Mouse (Mus musculus): ENCODE data around the gene Tspan33. TPM values are rescaled to one million over a fixed set of nuclear protein-coding genes. Genes with fewer than 3 reads are reported as not detected.
A peak's percentile ranks its signal among the peaks of the same experiment; 100 is the strongest.
"Not testable (repeated sequence)": the region's sequence is repeated elsewhere in the genome, so short reads cannot be mapped to it uniquely, and the experiment has no call there.

Tspan33 gene
- polyA plus RNA-seq, 1 experiment, result 7.1 TPM

DNA sequence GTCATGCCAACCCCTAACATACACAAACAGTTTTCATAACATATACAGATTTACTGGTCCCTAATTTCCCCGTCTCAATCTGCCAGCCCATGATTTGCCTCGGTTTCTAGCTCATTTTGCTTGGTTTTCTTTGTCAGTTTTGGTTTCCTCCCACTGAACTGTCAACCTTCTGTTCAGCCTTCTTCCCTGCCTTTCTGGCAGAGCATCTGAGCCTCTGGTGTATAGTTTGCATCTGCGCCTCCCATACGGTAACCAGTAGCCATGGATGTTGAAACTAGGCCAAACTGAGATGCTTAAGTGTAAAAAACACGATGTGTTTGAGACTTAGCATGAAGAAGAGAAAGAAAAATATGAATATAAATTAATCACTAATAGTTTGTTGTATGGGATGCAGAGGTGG, 62.0 kb downstream of the Tspan33 start:
- Histone ChIP-seq H3K36me3 (ENCODE audit: control insufficient read depth, insufficient read depth, low read length, poor library complexity, severe bottlenecking) (no peaks in the 10 kb centered on the region), H3K4me3 (ENCODE audit: low read depth, low read length) (no peak overlapping the region), H3K27ac (ENCODE audit: insufficient read depth, low read length) (no peak overlapping the region), H3K4me1 (ENCODE audit: control insufficient read depth, insufficient read depth, low read length) (no peaks in the 10 kb centered on the region), H3K9ac (ENCODE audit: low read depth, poor library complexity, severe bottlenecking) (no peak overlapping the region), H3K27me3 (ENCODE audit: control insufficient read depth, insufficient read depth, low read length, poor library complexity, severe bottlenecking) (no peaks in the 10 kb centered on the region), H3K9me3 (replicated peaks; ENCODE audit: control insufficient read depth, insufficient read depth, low read length, poor library complexity, severe bottlenecking) (no peaks in the 10 kb centered on the region)
- TF ChIP-seq POLR2A (IDR thresholded peaks at IDR 0.05; ENCODE audit: insufficient read depth, low read length) (no peak), CTCF (IDR thresholded peaks at IDR 0.05; ENCODE audit: low read depth, low read length) (no peak), EP300 (IDR thresholded peaks at IDR 0.05; ENCODE audit: insufficient read depth, low read depth, low read length) (no peak)

GRCm38 (mm10) chr6:29756476-29756875, 62.5 kb downstream of the Tspan33 start:
- TF ChIP-seq CTCF (IDR thresholded peaks at IDR 0.05; ENCODE audit: low read depth, low read length) (no peak), POLR2A (IDR thresholded peaks at IDR 0.05; ENCODE audit: insufficient read depth, low read length) (no peak), EP300 (IDR thresholded peaks at IDR 0.05; ENCODE audit: insufficient read depth, low read depth, low read length) (no peak)
- H3K27me3 ChIP-seq (ENCODE audit: control insufficient read depth, insufficient read depth, low read length, poor library complexity, severe bottlenecking), result no peaks in the 10 kb centered on the region
- no peaks in the 10 kb centered on the region for H3K36me3 ChIP-seq (ENCODE audit: control insufficient read depth, insufficient read depth, low read length, poor library complexity, severe bottlenecking)

GRCm38 (mm10) chr6:29758417-29758816, 64.4 kb downstream of the Tspan33 start:
- TF ChIP-seq CTCF (IDR thresholded peaks at IDR 0.05; ENCODE audit: low read depth, low read length), result peak; percentile 93
- TF ChIP-seq POLR2A (IDR thresholded peaks at IDR 0.05; ENCODE audit: insufficient read depth, low read length), result no peak
- no peak for TF ChIP-seq EP300 (IDR thresholded peaks at IDR 0.05; ENCODE audit: insufficient read depth, low read depth, low read length)
- H3K9me3 ChIP-seq (replicated peaks; ENCODE audit: control insufficient read depth, insufficient read depth, low read length, poor library complexity, severe bottlenecking), result no peaks in the 10 kb centered on the region
- no peak overlapping the region for H3K27ac ChIP-seq (ENCODE audit: insufficient read depth, low read length)
- no peaks in the 10 kb centered on the region for H3K36me3 ChIP-seq (ENCODE audit: control insufficient read depth, insufficient read depth, low read length, poor library complexity, severe bottlenecking)
- H3K4me3 ChIP-seq (ENCODE audit: low read depth, low read length), result no peak overlapping the region
- H3K9ac ChIP-seq (ENCODE audit: low read depth, poor library complexity, severe bottlenecking), result no peak overlapping the region
- no peaks in the 10 kb centered on the region for H3K4me1 ChIP-seq (ENCODE audit: control insufficient read depth, insufficient read depth, low read length)
- H3K27me3 ChIP-seq (ENCODE audit: control insufficient read depth, insufficient read depth, low read length, poor library complexity, severe bottlenecking), result no peaks in the 10 kb centered on the region

More at GRCm38 (mm10) chr6:29756476-29756875, 62.5 kb downstream of the Tspan33 start:
- Histone ChIP-seq H3K4me1 (ENCODE audit: control insufficient read depth, insufficient read depth, low read length) (no peaks in the 10 kb centered on the region), H3K9ac (ENCODE audit: low read depth, poor library complexity, severe bottlenecking) (no peak overlapping the region), H3K9me3 (replicated peaks; ENCODE audit: control insufficient read depth, insufficient read depth, low read length, poor library complexity, severe bottlenecking) (no peaks in the 10 kb centered on the region), H3K27ac (ENCODE audit: insufficient read depth, low read length) (no peak overlapping the region), H3K4me3 (ENCODE audit: low read depth, low read length) (no peak overlapping the region)

- no peaks in the 10 kb centered on the region for H3K9me3 ChIP-seq (replicated peaks; ENCODE audit: control insufficient read depth, insufficient read depth, low read length, poor library complexity, severe bottlenecking)
- H3K9ac ChIP-seq (ENCODE audit: low read depth, poor library complexity, severe bottlenecking), result no peak overlapping the region
- TF ChIP-seq CTCF (IDR thresholded peaks at IDR 0.05; ENCODE audit: low read depth, low read length) (no peak), POLR2A (IDR thresholded peaks at IDR 0.05; ENCODE audit: insufficient read depth, low read length) (no peak)
- H3K27ac ChIP-seq (ENCODE audit: insufficient read depth, low read length), result no peak overlapping the region
- H3K4me1 ChIP-seq (ENCODE audit: control insufficient read depth, insufficient read depth, low read length), result no peaks in the 10 kb centered on the region
- H3K36me3 ChIP-seq (ENCODE audit: control insufficient read depth, insufficient read depth, low read length, poor library complexity, severe bottlenecking), result no peaks in the 10 kb centered on the region
- no peak overlapping the region for H3K4me3 ChIP-seq (ENCODE audit: low read depth, low read length)
- H3K27me3 ChIP-seq (ENCODE audit: control insufficient read depth, insufficient read depth, low read length, poor library complexity, severe bottlenecking), result no peaks in the 10 kb centered on the region
Measured at GRCm38 (mm10) chr6:29759012-29759679, 65.1 kb downstream of the Tspan33 start.

DNA sequence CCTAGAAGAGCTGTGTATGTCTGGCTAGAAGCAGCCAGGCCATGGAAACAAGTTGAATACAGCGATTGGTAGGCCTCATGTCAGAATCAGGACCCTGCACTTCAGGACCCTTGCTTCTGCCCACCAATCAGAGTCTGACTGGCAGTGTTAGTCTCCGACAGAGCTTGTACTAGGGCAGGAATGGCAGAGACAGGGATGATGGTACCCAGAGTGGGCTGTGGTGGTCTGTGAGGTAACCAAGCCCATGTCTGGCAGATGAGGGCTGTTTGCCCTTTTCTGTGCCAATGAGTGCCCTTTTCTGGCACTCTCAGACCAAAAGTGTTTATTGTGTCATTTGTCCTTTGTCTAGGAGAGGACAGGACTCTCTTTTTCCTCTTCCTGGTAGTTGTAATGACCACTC, 66.4 kb downstream of the Tspan33 start:
- not testable (repeated sequence) for H3K27me3 ChIP-seq (ENCODE audit: control insufficient read depth, insufficient read depth, low read length, poor library complexity, severe bottlenecking); H3K4me1 ChIP-seq (ENCODE audit: control insufficient read depth, insufficient read depth, low read length); H3K4me3 ChIP-seq (ENCODE audit: low read depth, low read length); H3K9ac ChIP-seq (ENCODE audit: low read depth, poor library complexity, severe bottlenecking); H3K9me3 ChIP-seq (replicated peaks; ENCODE audit: control insufficient read depth, insufficient read depth, low read length, poor library complexity, severe bottlenecking); H3K27ac ChIP-seq (ENCODE audit: insufficient read depth, low read length); H3K36me3 ChIP-seq (ENCODE audit: control insufficient read depth, insufficient read depth, low read length, poor library complexity, severe bottlenecking)

- no peaks in the 10 kb centered on the region for H3K9me3 ChIP-seq (replicated peaks; ENCODE audit: control insufficient read depth, insufficient read depth, low read length, poor library complexity, severe bottlenecking)
- TF ChIP-seq CTCF (IDR thresholded peaks at IDR 0.05; ENCODE audit: low read depth, low read length), result no peak
- TF ChIP-seq EP300 (IDR thresholded peaks at IDR 0.05; ENCODE audit: insufficient read depth, low read depth, low read length), result no peak
- no peak for TF ChIP-seq POLR2A (IDR thresholded peaks at IDR 0.05; ENCODE audit: insufficient read depth, low read length)
- H3K36me3 ChIP-seq (ENCODE audit: control insufficient read depth, insufficient read depth, low read length, poor library complexity, severe bottlenecking), result no peaks in the 10 kb centered on the region
Measured at GRCm38 (mm10) chr6:29761282-29761681, 67.3 kb downstream of the Tspan33 start.

More at GRCm38 (mm10) chr6:29761282-29761681, 67.3 kb downstream of the Tspan33 start:
- no peak overlapping the region for H3K27ac ChIP-seq (ENCODE audit: insufficient read depth, low read length)
- no peaks in the 10 kb centered on the region for H3K27me3 ChIP-seq (ENCODE audit: control insufficient read depth, insufficient read depth, low read length, poor library complexity, severe bottlenecking)
- no peak overlapping the region for H3K9ac ChIP-seq (ENCODE audit: low read depth, poor library complexity, severe bottlenecking)
- H3K4me1 ChIP-seq (ENCODE audit: control insufficient read depth, insufficient read depth, low read length), result no peaks in the 10 kb centered on the region
- H3K4me3 ChIP-seq (ENCODE audit: low read depth, low read length), result no peak overlapping the region
